Mouse (Mus musculus) forebrain, embryonic 15.5 days (tissue): ENCODE data around the gene Sorbs1. TPM values are rescaled to one million over a fixed set of nuclear protein-coding genes. Genes with fewer than 3 reads are reported as not detected.

ENCODE experiments used
- ATAC-seq: fragments of 200-750 bp; cut with Nextera tagmentation; replicated peaks from 2 replicates; pipeline ENCODE4 v1.8.0; 2017; ENCODE audit warnings: mild to moderate bottlenecking, moderate TSS enrichment, moderate library complexity
- H3K27ac ChIP-seq: fragments of 300-500 bp; sonication (generic); replicated peaks from 2 replicates; pipeline ENCODE4 v1.5.1; 2015; ENCODE audit warnings: mild to moderate bottlenecking, inconsistent platforms
- H3K27me3 ChIP-seq: fragments of 300-500 bp; sonication (generic); 2 replicates; pipeline ENCODE4 v1.6.1; 2015; ENCODE audit warnings: inconsistent platforms
- H3K36me3 ChIP-seq: fragments of 300-500 bp; sonication (generic); 2 replicates; pipeline ENCODE4 v1.6.1; 2015; ENCODE audit warnings: mild to moderate bottlenecking, inconsistent platforms
- H3K4me1 ChIP-seq: fragments of 300-500 bp; sonication (generic); 2 replicates; pipeline ENCODE4 v1.6.1; 2015; ENCODE audit warnings: inconsistent platforms
- H3K4me2 ChIP-seq: fragments of 300-500 bp; sonication (generic); replicated peaks from 2 replicates; pipeline ENCODE4 v1.6.1; 2015; ENCODE audit warnings: mild to moderate bottlenecking, inconsistent platforms
- H3K4me3 ChIP-seq: fragments of 300-500 bp; sonication (generic); 2 replicates; pipeline ENCODE4 v1.5.1; 2015; ENCODE audit warnings: mild to moderate bottlenecking, inconsistent platforms
- H3K9ac ChIP-seq: fragments of 300-500 bp; sonication (generic); replicated peaks from 2 replicates; pipeline ENCODE4 v1.6.1; 2015; ENCODE audit warnings: mild to moderate bottlenecking, inconsistent platforms
- H3K9me3 ChIP-seq: fragments of 300-500 bp; sonication (generic); 2 replicates; pipeline ENCODE4 v1.6.1; 2016; ENCODE audit warnings: inconsistent platforms
- WGBS: fragments of 180-500 bp; shearing (Covaris S2); methylation state at CpG from one replicate; pipeline ENCODE4 v1.1.7; 2015; ENCODE audit warnings: mixed read lengths; 5-methylcytosine and 5-hydroxymethylcytosine counted together
- polyA plus RNA-seq: library from polyadenylated mRNA; unstranded; fragments of >200 nt; fragmentation: Nextera tagmentation; extraction: Ambion mirVana; gene quantifications from 2 replicates; pipeline ENCODE4 v1.2.1, GENCODE M21; 2015

Gene Sorbs1
- polyA plus RNA-seq, 1 experiment from 2014 or later, result 111 TPM

DNA sequence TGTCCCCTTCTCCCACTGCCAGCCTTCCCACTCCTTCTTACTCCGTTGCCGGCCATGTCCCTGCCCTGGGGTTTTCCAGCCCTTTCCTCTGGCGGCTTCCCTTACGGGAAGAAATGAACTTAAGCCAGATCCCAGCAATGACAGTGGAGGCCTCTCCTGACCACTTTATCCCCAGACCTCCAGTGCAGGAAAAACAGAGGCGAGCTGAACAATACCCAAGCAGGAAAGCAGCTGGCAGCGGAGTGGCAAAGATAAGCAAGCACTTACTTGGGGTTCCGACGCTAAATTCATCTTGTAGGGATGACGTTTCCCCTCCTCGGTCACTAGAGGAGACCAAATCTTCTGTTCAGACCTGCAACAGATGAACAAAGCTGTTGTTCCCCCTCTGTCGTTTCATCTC is 264.2 kb downstream of the Sorbs1 start:
- no peaks in the 10 kb centered on the region for H3K4me1 ChIP-seq
- ATAC-seq, result no peak
- H3K4me2 ChIP-seq, result no peak overlapping the region
- WGBS, result 83% methylated on average over 11 of the region's 11 CpGs
- no peak overlapping the region for H3K27ac ChIP-seq
- H3K4me3 ChIP-seq, result no peak overlapping the region
- no peak overlapping the region for H3K9ac ChIP-seq
- no peaks in the 10 kb centered on the region for H3K36me3 ChIP-seq
- H3K27me3 ChIP-seq, result no peaks in the 10 kb centered on the region
- no peaks in the 10 kb centered on the region for H3K9me3 ChIP-seq

DNA sequence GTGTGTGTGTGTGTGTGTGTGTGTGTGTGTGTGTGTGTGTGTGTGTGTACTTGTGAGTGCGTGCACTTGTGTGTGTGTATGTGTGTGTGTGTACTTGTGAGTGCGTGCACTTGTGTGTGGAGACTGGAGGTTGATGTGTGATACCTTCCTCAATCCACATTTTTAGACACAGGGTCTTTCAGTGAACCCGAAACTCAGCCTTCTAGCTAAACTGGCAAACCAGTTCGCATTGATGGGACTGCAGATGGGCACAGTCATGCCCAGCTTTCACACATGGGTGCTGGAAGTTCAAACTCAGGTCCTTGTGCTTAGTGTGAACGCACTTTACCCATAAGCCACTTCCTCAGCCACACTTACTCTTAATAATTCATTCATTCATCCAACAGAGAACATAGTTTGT is 265.1 kb downstream of the Sorbs1 start:
- no peaks in the 10 kb centered on the region for H3K9me3 ChIP-seq
- no peaks in the 10 kb centered on the region for H3K27me3 ChIP-seq
- no peak overlapping the region for H3K9ac ChIP-seq
- 97% methylated on average over 5 of the region's 5 CpGs for WGBS
- no peak overlapping the region for H3K4me2 ChIP-seq
- no peaks in the 10 kb centered on the region for H3K4me1 ChIP-seq
- H3K36me3 ChIP-seq, result no peaks in the 10 kb centered on the region
- H3K4me3 ChIP-seq, result no peak overlapping the region
- no peak overlapping the region for H3K27ac ChIP-seq
- ATAC-seq, result no peak

DNA sequence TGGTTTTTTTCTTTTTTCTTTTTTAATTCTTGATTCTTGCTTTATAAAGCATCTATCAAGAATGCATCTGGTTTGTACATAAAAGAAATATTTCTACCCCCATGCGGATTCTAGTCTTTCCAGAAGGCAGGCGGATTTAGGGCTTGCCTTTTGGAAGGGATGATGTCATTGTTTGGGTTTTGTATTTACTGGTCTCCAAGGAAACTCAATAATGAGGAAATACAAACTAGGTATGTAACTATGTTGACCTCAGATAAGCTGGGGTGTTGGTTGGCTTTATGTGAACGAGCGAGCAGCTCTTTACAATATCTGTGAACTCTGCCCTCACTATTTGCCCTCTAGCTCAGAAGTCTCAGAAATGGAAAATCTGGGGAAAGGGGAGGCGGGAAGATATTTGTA is 266.3 kb downstream of the Sorbs1 start:
- ATAC-seq, result no peak
- Histone ChIP-seq H3K4me2 (no peak overlapping the region), H3K9me3 (no peaks in the 10 kb centered on the region), H3K27me3 (no peaks in the 10 kb centered on the region), H3K4me3 (no peak overlapping the region), H3K36me3 (no peaks in the 10 kb centered on the region), H3K4me1 (no peaks in the 10 kb centered on the region), H3K9ac (no peak overlapping the region), H3K27ac (no peak overlapping the region)
- WGBS, result 18% methylated on average over 5 of the region's 5 CpGs

DNA sequence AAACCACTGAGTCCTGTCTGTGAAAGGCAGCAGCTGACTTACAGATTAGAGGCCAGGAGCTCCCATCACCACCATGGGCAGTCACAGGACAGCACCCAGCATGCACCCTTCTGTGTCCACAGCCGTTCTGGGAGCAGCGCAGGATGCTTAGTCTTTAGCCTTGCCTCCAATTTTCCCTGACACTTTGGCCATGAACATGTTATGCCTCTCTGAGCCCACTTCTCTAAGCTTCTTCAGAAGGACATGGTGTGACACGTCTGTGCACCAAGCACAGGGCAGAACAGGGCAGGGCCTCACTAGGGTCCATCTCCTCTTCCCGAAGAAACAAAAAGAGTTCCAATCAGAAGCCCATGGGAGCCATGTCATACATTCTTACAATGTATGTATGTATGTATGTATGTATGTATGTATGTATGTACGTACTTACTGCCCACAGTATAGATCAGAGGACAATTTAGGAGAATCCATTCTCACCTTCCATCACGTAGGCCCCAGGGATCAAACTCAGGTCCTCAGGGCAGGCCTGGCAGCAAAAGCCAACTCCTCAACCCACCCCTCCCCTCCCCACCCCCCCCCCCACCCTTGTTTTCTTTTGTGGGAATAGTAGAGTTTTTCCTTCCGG is 266.8 kb downstream of the Sorbs1 start:
- peak; percentile 29; the same call in 1 of the 2 replicates for ATAC-seq
- Histone ChIP-seq H3K9ac (no peak overlapping the region), H3K4me3 (no peak overlapping the region), H3K9me3 (no peaks in the 10 kb centered on the region), H3K27ac (no peak overlapping the region), H3K4me1 (no peaks in the 10 kb centered on the region), H3K27me3 (no peaks in the 10 kb centered on the region), H3K4me2 (no peak overlapping the region), H3K36me3 (no peaks in the 10 kb centered on the region)
- WGBS, result 63% methylated on average over 7 of the region's 7 CpGs

Other genes with a start within 250 kb of the Sorbs1 start
- gene Pdlim1, start 241.9 kb downstream of the Sorbs1 start, polyA plus RNA-seq, result 14.3 and 16.8 TPM in 2 replicates
- gene Aldh18a1, start 74.7 kb upstream of the Sorbs1 start, polyA plus RNA-seq, result 78.8 and 79.1 TPM in 2 replicates
- 12.8 and 14.1 TPM in 2 replicates for gene Tctn3, start 98.5 kb upstream of the Sorbs1 start, polyA plus RNA-seq
- 8.4 and 8.6 TPM in 2 replicates for gene Entpd1, start 98.6 kb upstream of the Sorbs1 start, polyA plus RNA-seq
- gene Cc2d2b, start 235.0 kb upstream of the Sorbs1 start, polyA plus RNA-seq, result 0.13 and 0.33 TPM in 2 replicates